Mouse (Mus musculus) bone marrow macrophage, adult 2 months (primary cell): Measurements from ENCODE around the gene Anks1b.

ENCODE experiments used
- CTCF ChIP-seq: IDR thresholded peaks from 2 replicates; pipeline ENCODE4 v1.5.1; 2012; ENCODE audit warnings: low read depth, mild to moderate bottlenecking, low read length, moderate library complexity
- POLR2A ChIP-seq: IDR thresholded peaks from 2 replicates; pipeline ENCODE4 v1.6.1; 2012; ENCODE audit warnings: mild to moderate bottlenecking, low read depth, low read length, borderline replicate concordance

DNA sequence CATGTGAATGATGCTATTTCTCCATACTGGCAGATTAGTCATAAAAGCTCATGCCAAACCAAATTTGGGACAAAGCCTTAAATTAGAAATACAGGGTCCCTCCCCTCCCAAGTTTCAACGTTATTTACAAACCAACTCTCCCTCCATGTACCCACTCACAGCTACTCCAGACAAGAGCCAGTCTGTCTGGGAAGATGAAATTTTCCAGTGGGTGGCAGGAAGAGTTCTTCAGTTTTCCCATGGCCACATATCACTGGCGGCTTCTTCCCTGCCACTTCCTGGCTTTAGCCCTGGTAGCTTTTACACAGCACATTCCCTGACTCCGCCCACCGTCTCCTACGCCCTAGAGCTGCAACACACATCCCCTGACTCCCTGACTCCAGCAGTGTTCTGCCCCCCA is 961.0 kb downstream of the Anks1b start:
- TF ChIP-seq CTCF (no peak), POLR2A (no peak)
